Mouse (Mus musculus): ENCODE measurements at regions not wholly inside any gene's neighbourhood (a gene's known extent, or its start where the extent isn't known, plus 50 kb on each side); places are given as distances from the start of the nearest gene placed in this dataset.

- WGBS: 52% methylated on average over 7 of the region's 7 CpGs
- Histone ChIP-seq H3K4me3 (replicated peaks; ENCODE audit: extremely low read depth, low read depth, low read length) (no peak overlapping the region), H3K4me1 (ENCODE audit: control insufficient read depth, insufficient read depth, low read length) (no peaks in the 10 kb centered on the region)
- no peak for DNase-seq
- TF ChIP-seq CTCF (IDR thresholded peaks at IDR 0.05; ENCODE audit: insufficient read depth, low read length): no peak
- TF ChIP-seq POLR2A (IDR thresholded peaks at IDR 0.05; ENCODE audit: borderline replicate concordance, extremely low read depth, low read depth, low read length): no peak
Measured at GRCm38 (mm10) chr13:44038322-44038721, 253.7 kb downstream of the Cd83 start.

GRCm38 (mm10) chr13:44040640-44041039, 256.1 kb downstream of the Cd83 start:
- Histone ChIP-seq H3K4me1 (ENCODE audit: control insufficient read depth, insufficient read depth, low read length) (no peaks in the 10 kb centered on the region), H3K4me3 (replicated peaks; ENCODE audit: extremely low read depth, low read depth, low read length) (no peak overlapping the region)
- no peak for DNase-seq
- no peak for TF ChIP-seq POLR2A (IDR thresholded peaks at IDR 0.05; ENCODE audit: borderline replicate concordance, extremely low read depth, low read depth, low read length)
- no peak for TF ChIP-seq CTCF (IDR thresholded peaks at IDR 0.05; ENCODE audit: insufficient read depth, low read length)
- WGBS: 59% methylated on average over 7 of the region's 7 CpGs

GRCm38 (mm10) chr13:44042730-44043493, 258.3 kb downstream of the Cd83 start:
- TF ChIP-seq CTCF (IDR thresholded peaks at IDR 0.05; ENCODE audit: insufficient read depth, low read length): no peak
- TF ChIP-seq POLR2A (IDR thresholded peaks at IDR 0.05; ENCODE audit: borderline replicate concordance, extremely low read depth, low read depth, low read length): no peak
- WGBS: 66% methylated on average over 9 of the region's 9 CpGs
- DNase-seq: no peak

GRCm38 (mm10) chr13:44043494-44043885, 258.9 kb downstream of the Cd83 start:
- DNase-seq: no peak
- Histone ChIP-seq H3K4me3 (replicated peaks; ENCODE audit: extremely low read depth, low read depth, low read length) (no peak overlapping the region), H3K4me1 (ENCODE audit: control insufficient read depth, insufficient read depth, low read length) (peaks cover 4% of the 10 kb centered on the region; the same call in 1 of the 2 replicates)
- 33% methylated on average over 5 of the region's 5 CpGs for WGBS
- TF ChIP-seq CTCF (IDR thresholded peaks at IDR 0.05; ENCODE audit: insufficient read depth, low read length) (no peak), POLR2A (IDR thresholded peaks at IDR 0.05; ENCODE audit: borderline replicate concordance, extremely low read depth, low read depth, low read length) (no peak)

More at GRCm38 (mm10) chr13:44042730-44043493, 258.3 kb downstream of the Cd83 start:
- Histone ChIP-seq H3K4me3 (replicated peaks; ENCODE audit: extremely low read depth, low read depth, low read length) (no peak overlapping the region), H3K4me1 (ENCODE audit: control insufficient read depth, insufficient read depth, low read length) (peaks cover 4% of the 10 kb centered on the region; the same call in 1 of the 2 replicates)

GRCm38 (mm10) chr13:44044546-44045216, 260.1 kb downstream of the Cd83 start:
- WGBS: 85% methylated on average over 23 of the region's 23 CpGs
- DNase-seq: no peak
- TF ChIP-seq CTCF (IDR thresholded peaks at IDR 0.05; ENCODE audit: insufficient read depth, low read length) (no peak), POLR2A (IDR thresholded peaks at IDR 0.05; ENCODE audit: borderline replicate concordance, extremely low read depth, low read depth, low read length) (no peak)

GRCm38 (mm10) chr13:44046436-44046835, 261.9 kb downstream of the Cd83 start:
- TF ChIP-seq POLR2A (IDR thresholded peaks at IDR 0.05; ENCODE audit: borderline replicate concordance, extremely low read depth, low read depth, low read length) (no peak), CTCF (IDR thresholded peaks at IDR 0.05; ENCODE audit: insufficient read depth, low read length) (no peak)
- no peak for DNase-seq
- Histone ChIP-seq H3K4me1 (ENCODE audit: control insufficient read depth, insufficient read depth, low read length) (peaks cover 4% of the 10 kb centered on the region; the same call in 1 of the 2 replicates), H3K4me3 (replicated peaks; ENCODE audit: extremely low read depth, low read depth, low read length) (no peak overlapping the region)
- WGBS: 36% methylated on average over 2 of the region's 2 CpGs

More at GRCm38 (mm10) chr13:44044546-44045216, 260.1 kb downstream of the Cd83 start:
- Histone ChIP-seq H3K4me3 (replicated peaks; ENCODE audit: extremely low read depth, low read depth, low read length) (no peak overlapping the region), H3K4me1 (ENCODE audit: control insufficient read depth, insufficient read depth, low read length) (peaks cover 4% of the 10 kb centered on the region; the same call in 1 of the 2 replicates)

- WGBS: 68% methylated on average over 7 of the region's 7 CpGs
- no peak for DNase-seq
- no peak for TF ChIP-seq CTCF (IDR thresholded peaks at IDR 0.05; ENCODE audit: insufficient read depth, low read length)
- TF ChIP-seq POLR2A (IDR thresholded peaks at IDR 0.05; ENCODE audit: borderline replicate concordance, extremely low read depth, low read depth, low read length): no peak
- Histone ChIP-seq H3K4me3 (replicated peaks; ENCODE audit: extremely low read depth, low read depth, low read length) (no peak overlapping the region), H3K4me1 (ENCODE audit: control insufficient read depth, insufficient read depth, low read length) (peaks cover 5% of the 10 kb centered on the region; the same call in 1 of the 2 replicates)
Measured at GRCm38 (mm10) chr13:44054157-44054556, 269.6 kb downstream of the Cd83 start.

GRCm38 (mm10) chr13:44055573-44056491, 271.3 kb downstream of the Cd83 start:
- 32% methylated on average over 20 of the region's 20 CpGs for WGBS
- H3K4me3 ChIP-seq (replicated peaks; ENCODE audit: extremely low read depth, low read depth, low read length): peak overlapping the region; percentile 48

GRCm38 (mm10) chr13:44056716-44057115, 272.1 kb downstream of the Cd83 start:
- H3K4me1 ChIP-seq (ENCODE audit: control insufficient read depth, insufficient read depth, low read length): peaks cover 8% of the 10 kb centered on the region; the same call in 1 of the 2 replicates
- WGBS: 66% methylated on average over 9 of the region's 9 CpGs
- TF ChIP-seq CTCF (IDR thresholded peaks at IDR 0.05; ENCODE audit: insufficient read depth, low read length): no peak
- TF ChIP-seq POLR2A (IDR thresholded peaks at IDR 0.05; ENCODE audit: borderline replicate concordance, extremely low read depth, low read depth, low read length): no peak

More at GRCm38 (mm10) chr13:44055573-44056491, 271.3 kb downstream of the Cd83 start:
- TF ChIP-seq POLR2A (IDR thresholded peaks at IDR 0.05; ENCODE audit: borderline replicate concordance, extremely low read depth, low read depth, low read length) (no peak), CTCF (IDR thresholded peaks at IDR 0.05; ENCODE audit: insufficient read depth, low read length) (no peak)
- peaks cover 5% of the 10 kb centered on the region; the same call in 1 of the 2 replicates for H3K4me1 ChIP-seq (ENCODE audit: control insufficient read depth, insufficient read depth, low read length)
- DNase-seq: peak; percentile 7

More at GRCm38 (mm10) chr13:44056716-44057115, 272.1 kb downstream of the Cd83 start:
- no peak overlapping the region for H3K4me3 ChIP-seq (replicated peaks; ENCODE audit: extremely low read depth, low read depth, low read length)
- no peak for DNase-seq

Measured in lung, adult 2 months (tissue).